Mouse (Mus musculus) forebrain, embryonic 11.5 days (tissue): Measurements from ENCODE around the gene Bst1. TPM values are rescaled to one million over a fixed set of nuclear protein-coding genes. Genes with fewer than 3 reads are reported as not detected.

Experiments
- ATAC-seq: fragments of 200-750 bp; cut with Nextera tagmentation; replicated peaks from 2 replicates; pipeline ENCODE4 v1.8.0; 2017; ENCODE audit warnings: moderate TSS enrichment; ENCODE audit not compliant: low FRiP score
- DNase-seq: peaks from one replicate; pipeline ENCODE4 v3.0.0-alpha.2; 2017; ENCODE audit warnings: low spot score
- H3K27ac ChIP-seq: fragments of 300-500 bp; sonication (generic); 2 replicates; pipeline ENCODE4 v1.5.1; 2014; ENCODE audit warnings: low read depth, low read length
- H3K27me3 ChIP-seq: fragments of 300-500 bp; sonication (generic); 2 replicates; pipeline ENCODE4 v1.6.1; 2014; ENCODE audit warnings: mild to moderate bottlenecking, low read length, mixed read lengths; ENCODE audit not compliant: control insufficient read depth, insufficient read depth
- H3K36me3 ChIP-seq: fragments of 300-500 bp; sonication (generic); 2 replicates; pipeline ENCODE4 v1.6.1; 2014; ENCODE audit warnings: mild to moderate bottlenecking, low read length, moderate library complexity, mixed read lengths; ENCODE audit not compliant: control insufficient read depth, insufficient read depth
- H3K4me1 ChIP-seq: fragments of 300-500 bp; sonication (generic); replicated peaks from 2 replicates; pipeline ENCODE4 v1.6.1; 2014; ENCODE audit warnings: low read length, mixed read lengths; ENCODE audit not compliant: control insufficient read depth, insufficient read depth
- H3K4me2 ChIP-seq: fragments of 300-500 bp; sonication (generic); 2 replicates; pipeline ENCODE4 v1.6.1; 2014; ENCODE audit warnings: low read depth, mild to moderate bottlenecking, low read length, moderate library complexity, mixed read lengths; ENCODE audit not compliant: severe bottlenecking
- H3K4me3 ChIP-seq: fragments of 300-500 bp; sonication (generic); 2 replicates; pipeline ENCODE4 v1.5.1; 2014; ENCODE audit warnings: low read depth, low read length
- H3K9ac ChIP-seq: fragments of 300-500 bp; sonication (generic); 2 replicates; pipeline ENCODE4 v1.6.1; 2014; ENCODE audit warnings: low read length
- H3K9me3 ChIP-seq: fragments of 300-500 bp; sonication (generic); 2 replicates; pipeline ENCODE4 v1.6.1; 2016; ENCODE audit warnings: low read length, mixed read lengths; ENCODE audit not compliant: control insufficient read depth
- WGBS: fragments of 180-500 bp; shearing (Covaris S2); extraction: QIAGEN DNeasy Blood & Tissue Kit; methylation state at CpG from one replicate; pipeline ENCODE4 v1.1.7; 2014; 5-methylcytosine and 5-hydroxymethylcytosine counted together
- polyA plus RNA-seq: library from polyadenylated mRNA; unstranded; fragments of >200 nt; fragmentation: Nextera tagmentation; extraction: Ambion mirVana; gene quantifications from 2 replicates; pipeline ENCODE4 v1.2.1, GENCODE M21; 2014

Bst1 gene
- polyA plus RNA-seq, 1 experiment from 2014 or later: not detected

DNA sequence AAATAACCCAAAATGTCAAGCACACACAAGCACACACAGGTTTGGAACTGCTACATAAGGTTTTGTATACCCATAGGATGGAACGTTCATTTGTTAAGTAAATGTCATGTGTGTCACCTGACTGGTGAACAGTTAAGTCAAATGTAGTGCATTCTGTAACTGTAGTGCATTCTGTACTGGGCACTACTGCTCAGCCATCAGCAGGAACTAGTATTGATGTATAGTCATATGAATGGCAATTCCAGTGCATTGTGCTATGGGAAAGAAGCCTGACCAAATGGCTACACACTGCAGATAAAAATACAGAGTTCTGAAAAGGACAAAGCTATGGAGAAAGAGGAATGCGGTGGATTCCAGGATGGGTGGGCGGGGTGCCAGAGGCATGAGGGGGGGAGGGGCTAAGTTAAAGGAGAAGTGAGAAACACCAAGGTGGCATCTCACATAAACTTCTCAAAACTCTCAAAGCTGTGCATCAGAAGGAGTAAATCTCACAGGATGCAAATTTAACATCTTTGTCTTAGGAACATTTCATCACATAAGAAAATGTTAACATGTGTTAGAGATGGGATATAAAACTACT is 24.0 kb downstream of the Bst1 start:
- no peak overlapping the region for H3K27ac ChIP-seq
- DNase-seq (no peak), ATAC-seq (no peak)
- H3K4me2 ChIP-seq: no peak overlapping the region
- no peaks in the 10 kb centered on the region for H3K9me3 ChIP-seq
- WGBS: 72% methylated on average over 3 of the region's 3 CpGs
- no peak overlapping the region for H3K9ac ChIP-seq
- no peaks in the 10 kb centered on the region for H3K36me3 ChIP-seq
- no peaks in the 10 kb centered on the region for H3K27me3 ChIP-seq
- H3K4me3 ChIP-seq: no peak overlapping the region
- H3K4me1 ChIP-seq: no peaks in the 10 kb centered on the region

DNA sequence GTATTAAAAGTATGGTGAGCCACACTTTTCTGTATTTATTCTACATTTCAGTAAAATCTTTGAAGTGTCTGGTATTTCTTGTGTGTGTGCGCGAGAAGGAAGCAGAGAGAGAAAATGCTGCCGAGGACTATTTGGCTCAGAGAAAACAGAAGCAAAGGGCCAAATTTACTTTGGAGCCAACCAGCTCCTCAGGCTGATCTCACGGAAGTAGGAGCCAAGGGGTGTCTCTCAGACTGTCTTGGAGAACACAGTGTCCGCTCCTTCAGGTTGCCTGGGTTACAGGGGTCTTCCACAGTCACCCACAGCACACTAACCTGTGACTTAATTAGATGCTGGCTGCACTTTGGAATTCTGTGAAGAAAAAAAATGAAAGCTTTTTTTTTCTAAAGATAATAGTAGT is 26.4 kb downstream of the Bst1 start:
- H3K9me3 ChIP-seq: no peaks in the 10 kb centered on the region
- H3K27me3 ChIP-seq: no peaks in the 10 kb centered on the region
- H3K27ac ChIP-seq: no peak overlapping the region
- ATAC-seq (no peak), DNase-seq (no peak)
- no peak overlapping the region for H3K4me3 ChIP-seq
- H3K9ac ChIP-seq: no peak overlapping the region
- 94% methylated on average over 5 of the region's 5 CpGs for WGBS
- H3K36me3 ChIP-seq: no peaks in the 10 kb centered on the region
- no peak overlapping the region for H3K4me2 ChIP-seq
- H3K4me1 ChIP-seq: no peaks in the 10 kb centered on the region

DNA sequence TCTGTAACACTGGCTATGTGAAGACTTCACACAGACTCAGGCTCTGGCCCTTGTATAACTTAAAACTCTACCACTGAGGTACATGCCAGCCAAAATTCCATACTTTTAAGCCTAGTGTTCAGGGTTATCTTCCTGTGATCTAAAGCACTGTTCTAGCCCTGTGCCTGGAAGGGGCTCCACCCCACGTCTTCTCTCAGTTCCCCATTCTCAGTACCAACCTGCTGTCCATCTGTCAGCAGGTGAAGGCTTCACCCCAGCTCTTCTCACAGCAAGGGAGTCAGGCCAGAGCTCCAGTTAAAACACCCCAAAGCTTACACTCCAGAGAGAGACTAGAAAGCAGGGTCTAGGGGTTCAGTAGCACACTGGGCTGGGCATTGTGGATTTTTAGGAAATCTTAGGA is 27.0 kb downstream of the Bst1 start:
- H3K27me3 ChIP-seq: no peaks in the 10 kb centered on the region
- no peaks in the 10 kb centered on the region for H3K36me3 ChIP-seq
- no peaks in the 10 kb centered on the region for H3K9me3 ChIP-seq
- no peaks in the 10 kb centered on the region for H3K4me1 ChIP-seq
- no peak overlapping the region for H3K27ac ChIP-seq
- H3K4me3 ChIP-seq: no peak overlapping the region
- DNase-seq: no peak
- H3K4me2 ChIP-seq: no peak overlapping the region
- no peak overlapping the region for H3K9ac ChIP-seq
- no peak for ATAC-seq
- WGBS: 83% methylated on average over 1 of the region's 1 CpGs

DNA sequence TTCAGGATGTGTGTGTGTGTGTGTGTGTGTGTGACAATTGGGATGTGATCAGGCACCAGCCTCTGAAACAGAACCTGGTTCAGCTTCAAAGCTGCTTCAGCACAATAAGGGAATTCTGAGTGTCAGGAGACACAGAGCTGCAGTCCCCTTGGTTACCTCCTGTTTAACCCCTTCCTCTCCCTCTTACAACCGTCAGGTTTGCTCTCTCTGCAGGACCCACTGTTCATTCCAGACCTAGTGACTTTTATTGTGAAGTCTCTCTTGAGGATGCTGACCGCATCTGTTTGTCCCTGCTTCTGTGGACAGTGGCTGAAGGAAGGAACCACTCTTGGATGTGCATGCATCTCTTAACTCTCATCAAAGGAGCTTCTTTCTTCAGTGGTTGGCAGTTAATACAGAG is 27.5 kb downstream of the Bst1 start:
- H3K36me3 ChIP-seq: no peaks in the 10 kb centered on the region
- H3K9me3 ChIP-seq: no peaks in the 10 kb centered on the region
- DNase-seq (no peak), ATAC-seq (no peak)
- 22% methylated on average over 2 of the region's 2 CpGs for WGBS
- no peak overlapping the region for H3K4me3 ChIP-seq
- H3K4me1 ChIP-seq: no peaks in the 10 kb centered on the region
- no peak overlapping the region for H3K4me2 ChIP-seq
- H3K27me3 ChIP-seq: no peaks in the 10 kb centered on the region
- H3K9ac ChIP-seq: no peak overlapping the region
- H3K27ac ChIP-seq: no peak overlapping the region

DNA sequence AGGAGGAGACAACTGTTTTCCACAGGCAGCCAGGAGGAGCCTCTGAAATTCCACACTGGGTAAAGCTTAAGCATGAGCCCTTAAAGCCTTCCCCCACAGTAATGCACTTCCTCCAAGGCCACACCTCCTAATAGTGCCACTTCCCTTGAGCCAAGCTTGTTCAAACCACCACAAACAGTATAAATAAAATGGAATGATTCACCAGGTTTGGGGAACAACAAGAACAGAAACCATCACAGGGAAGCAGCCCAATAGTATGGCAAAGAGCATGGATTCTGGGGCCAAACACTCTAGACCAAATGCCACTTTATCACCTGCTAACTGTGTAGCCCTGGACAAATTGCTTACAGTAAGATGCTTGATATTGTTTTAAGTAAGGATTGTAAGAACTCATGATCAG is 28.9 kb downstream of the Bst1 start:
- Histone ChIP-seq H3K4me2 (no peak overlapping the region), H3K27me3 (no peaks in the 10 kb centered on the region), H3K4me3 (no peak overlapping the region), H3K36me3 (no peaks in the 10 kb centered on the region), H3K4me1 (no peaks in the 10 kb centered on the region), H3K27ac (no peak overlapping the region), H3K9ac (no peak overlapping the region), H3K9me3 (no peaks in the 10 kb centered on the region)
- ATAC-seq: no peak
- no peak for DNase-seq

DNA sequence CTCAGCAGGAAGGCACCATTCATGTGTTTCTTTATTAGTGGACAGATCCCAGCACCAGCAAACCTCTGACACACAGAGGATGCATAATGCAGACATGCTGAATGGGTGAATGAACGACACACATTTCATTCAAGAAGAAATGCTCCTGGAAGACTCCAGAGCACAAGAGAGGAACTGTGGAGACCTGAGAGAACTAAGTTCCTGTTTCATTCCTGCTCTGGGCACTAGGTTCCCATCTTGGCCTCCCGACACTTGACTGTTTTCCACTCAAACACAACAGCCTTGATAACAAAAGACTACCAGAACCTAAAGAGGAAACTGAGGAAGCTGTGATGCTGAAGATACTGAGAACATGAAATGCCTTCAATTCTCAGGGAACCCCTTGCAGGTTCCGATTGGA is 29.6 kb downstream of the Bst1 start:
- Histone ChIP-seq H3K27me3 (no peaks in the 10 kb centered on the region), H3K4me2 (no peak overlapping the region), H3K4me3 (no peak overlapping the region), H3K9me3 (no peaks in the 10 kb centered on the region), H3K9ac (no peak overlapping the region), H3K36me3 (no peaks in the 10 kb centered on the region), H3K4me1 (no peaks in the 10 kb centered on the region), H3K27ac (no peak overlapping the region)
- DNase-seq (no peak), ATAC-seq (no peak)
- WGBS: 94% methylated on average over 3 of the region's 3 CpGs

DNA sequence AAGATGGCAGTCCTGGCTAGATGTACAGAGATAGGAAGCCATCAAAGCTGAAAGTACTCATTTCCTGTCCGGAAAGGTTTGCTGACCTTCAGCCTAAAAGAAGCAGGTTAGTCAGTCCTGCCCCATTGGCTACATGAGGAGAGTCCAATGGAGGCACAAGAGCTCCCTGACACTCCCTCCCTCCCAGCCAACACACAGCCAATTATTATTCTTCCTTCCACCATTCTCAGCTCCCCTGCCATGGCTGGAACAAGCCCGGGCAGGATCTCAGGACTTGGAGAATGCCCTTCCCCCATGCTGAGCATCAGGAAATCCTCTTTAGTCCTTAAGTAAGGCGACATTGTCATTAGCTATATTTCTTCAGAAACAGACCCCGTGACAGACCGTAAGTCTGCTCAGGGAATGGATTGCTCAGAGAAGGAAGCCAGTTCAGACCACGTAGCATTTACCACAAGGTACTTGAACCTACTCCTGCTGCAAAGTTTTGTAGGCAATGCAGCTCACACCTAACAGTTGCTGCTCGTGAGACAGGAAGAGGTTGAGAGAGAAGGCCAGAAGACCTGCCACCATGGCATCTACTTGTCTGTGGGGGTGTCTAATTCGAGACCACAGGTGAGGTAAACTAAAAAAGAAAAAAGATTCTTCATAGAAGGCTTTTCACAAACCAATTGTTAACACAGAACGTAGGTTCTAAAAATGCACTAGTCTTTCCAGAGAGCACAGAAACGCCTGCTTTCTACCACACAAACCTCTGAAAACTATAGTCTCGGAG is 34.6 kb downstream of the Bst1 start:
- Histone ChIP-seq H3K4me1 (no peaks in the 10 kb centered on the region), H3K9ac (no peak overlapping the region), H3K4me3 (no peak overlapping the region), H3K36me3 (no peaks in the 10 kb centered on the region), H3K4me2 (no peak overlapping the region), H3K27ac (no peak overlapping the region), H3K9me3 (no peaks in the 10 kb centered on the region), H3K27me3 (no peaks in the 10 kb centered on the region)
- whole genome bisulfite sequencing: 77% methylated on average over 11 of the region's 11 CpGs
- ATAC-seq (no peak), DNase-seq (no peak)

DNA sequence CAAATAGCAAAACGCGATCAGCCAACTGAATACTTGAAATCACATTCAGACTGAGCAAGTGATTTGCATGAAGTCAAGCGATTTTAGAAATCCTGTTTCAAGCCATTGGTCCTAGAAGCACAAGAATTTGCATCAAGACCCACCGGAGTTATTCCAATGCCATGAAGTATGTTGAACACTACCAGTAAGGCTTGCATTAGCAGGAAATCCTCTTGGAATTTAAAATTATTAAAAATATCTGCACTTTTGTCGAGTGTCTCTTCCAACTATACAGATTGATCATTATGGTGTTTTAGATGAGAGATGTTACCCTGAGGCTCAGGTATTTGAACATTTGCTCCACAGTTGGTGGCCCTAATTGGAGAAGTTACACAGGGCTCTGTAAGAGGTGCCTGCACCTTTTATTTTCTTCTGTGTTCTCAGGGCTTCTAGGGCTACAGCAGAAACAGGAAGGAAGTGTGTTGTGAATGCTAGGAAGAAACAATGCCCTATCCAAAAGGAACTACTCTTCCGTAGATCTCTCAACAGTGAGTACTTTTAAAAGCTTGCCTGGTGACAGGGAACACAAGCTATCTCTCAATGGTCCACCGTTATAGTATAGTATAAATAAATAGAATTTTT is 35.3 kb downstream of the Bst1 start:
- DNase-seq (no peak), ATAC-seq (no peak)
- Histone ChIP-seq H3K36me3 (no peaks in the 10 kb centered on the region), H3K4me1 (no peaks in the 10 kb centered on the region), H3K27me3 (no peaks in the 10 kb centered on the region), H3K4me3 (no peak overlapping the region), H3K27ac (no peak overlapping the region), H3K9me3 (no peaks in the 10 kb centered on the region), H3K9ac (no peak overlapping the region), H3K4me2 (no peak overlapping the region)
- WGBS: 86% methylated on average over 7 of the region's 7 CpGs

DNA sequence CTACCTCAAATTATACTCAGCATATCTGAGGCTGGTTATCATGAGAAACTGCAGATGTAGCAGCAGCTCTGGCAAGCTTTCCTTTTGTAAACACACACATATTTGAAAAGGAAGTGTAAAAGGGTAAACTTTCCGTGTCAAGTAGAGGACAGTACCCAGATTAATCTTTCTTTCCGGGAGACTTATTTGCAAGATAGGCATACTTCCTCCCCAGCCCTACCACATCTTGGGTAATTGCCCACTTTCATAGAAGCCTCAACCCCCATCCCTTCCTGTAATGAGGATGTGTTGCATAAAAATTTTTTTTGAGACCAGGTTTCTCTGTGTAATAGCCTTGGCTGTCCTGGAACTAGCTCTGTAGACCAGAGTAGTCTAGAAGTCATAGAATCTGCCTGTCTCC is 37.1 kb downstream of the Bst1 start:
- WGBS: 86% methylated on average over 2 of the region's 2 CpGs
- DNase-seq (no peak), ATAC-seq (no peak)
- no peaks in the 10 kb centered on the region for H3K4me1 ChIP-seq
- no peaks in the 10 kb centered on the region for H3K36me3 ChIP-seq
- H3K9me3 ChIP-seq: no peaks in the 10 kb centered on the region
- no peaks in the 10 kb centered on the region for H3K27me3 ChIP-seq
- no peak overlapping the region for H3K27ac ChIP-seq
- H3K4me2 ChIP-seq: no peak overlapping the region
- no peak overlapping the region for H3K4me3 ChIP-seq
- no peak overlapping the region for H3K9ac ChIP-seq
